Mouse (Mus musculus) bone marrow macrophage, adult 2 months (primary cell): Measurements from ENCODE around the gene Serpinf1.

Experiments
- CTCF ChIP-seq: IDR thresholded peaks from 2 replicates; pipeline ENCODE4 v1.5.1; 2012; ENCODE audit warnings: low read depth, mild to moderate bottlenecking, low read length, moderate library complexity
- POLR2A ChIP-seq: IDR thresholded peaks from 2 replicates; pipeline ENCODE4 v1.6.1; 2012; ENCODE audit warnings: mild to moderate bottlenecking, low read depth, low read length, borderline replicate concordance

GRCm38 (mm10) chr11:75459751-75460102 is 37.2 kb upstream of the Serpinf1 start:
- no peak for TF ChIP-seq CTCF
- TF ChIP-seq POLR2A: no peak
